Mouse (Mus musculus): ENCODE measurements around the gene Mkks.
A peak's percentile ranks its signal among the peaks of the same experiment; 100 is the strongest.
"Not testable (repeated sequence)": the region's sequence is repeated elsewhere in the genome, so short reads cannot be mapped to it uniquely, and the experiment has no call there.

Mkks gene

DNA sequence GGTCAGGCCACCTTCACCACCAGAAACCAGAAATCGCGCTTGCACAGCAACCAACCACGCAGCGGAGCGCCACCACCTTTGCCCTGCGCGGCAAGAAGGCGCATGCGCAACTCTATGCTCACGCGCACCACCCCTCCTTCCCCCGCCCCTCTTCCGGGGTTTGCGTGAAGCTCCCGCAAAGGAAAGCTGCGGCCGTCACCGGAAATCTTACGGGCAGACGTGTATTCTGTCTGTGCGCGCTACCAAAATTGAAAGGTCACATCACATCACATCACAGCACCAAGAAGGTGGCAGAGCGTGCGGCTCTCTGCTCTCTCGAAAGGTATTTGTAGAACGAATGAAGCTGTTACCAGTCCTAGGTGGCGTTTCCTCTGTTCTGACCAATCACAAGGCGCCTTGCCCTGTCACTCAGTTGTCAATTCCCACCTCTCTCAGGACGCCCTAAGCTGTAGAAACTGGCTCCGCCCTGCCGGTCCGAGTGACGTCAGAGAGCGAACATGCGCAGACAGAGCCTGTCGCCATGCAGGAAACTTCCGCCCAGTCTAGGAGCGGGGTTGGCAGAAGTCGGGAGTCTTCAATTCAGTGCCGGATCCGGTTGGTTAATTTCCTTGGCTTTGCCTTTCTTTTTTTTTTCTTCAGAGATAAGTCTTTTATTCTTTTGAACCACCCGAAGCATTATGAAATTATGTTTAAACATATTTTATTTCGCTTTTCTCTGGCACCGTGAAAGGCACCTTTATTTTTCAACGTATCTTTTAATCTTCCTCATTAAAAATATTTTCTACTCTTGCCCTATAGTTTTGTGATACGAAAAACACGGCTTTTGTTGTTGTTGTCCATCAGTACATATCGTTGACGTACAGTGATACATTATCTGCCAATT lies at the start of gene Mkks, which contains the start of the genes Slx4ip and AL731706.1:
Gene Mkks, minus strand, starts transcription at position 322 of the 883 bp plus-strand sequence.
Gene Slx4ip, plus strand, starts transcription at position 151 of the 883 bp plus-strand sequence.
Gene AL731706.1, minus strand, starts transcription at position 322 of the 883 bp plus-strand sequence.
- peak; percentile 96 for DNase-seq

GRCm38 (mm10) chr2:136938249-136938648 lies 47.1 kb upstream of the Mkks start:
- no peak for DNase-seq

- no peak for DNase-seq
Observed at GRCm38 (mm10) chr2:136936391-136937288, 45.5 kb upstream of the Mkks start.

DNA sequence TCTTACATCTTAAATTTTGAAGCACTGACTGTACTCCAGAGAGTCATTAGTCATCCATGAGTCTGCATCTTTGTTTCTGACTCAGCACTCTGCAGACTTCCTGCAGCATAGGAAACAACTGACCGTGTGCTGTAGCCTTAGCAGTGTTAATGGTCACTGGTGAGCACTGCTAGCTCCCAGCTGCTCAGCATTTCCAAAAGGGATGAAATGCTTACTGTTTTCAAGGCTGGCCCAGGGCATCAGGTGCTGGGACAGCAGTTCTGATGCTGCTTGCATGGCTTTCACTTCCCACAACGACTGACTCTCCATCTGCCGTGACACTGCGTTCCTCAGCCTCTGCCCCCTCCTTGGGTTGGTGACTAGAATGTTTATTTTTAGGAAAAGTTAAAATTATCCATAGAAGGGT lies 29.8 kb upstream of the Mkks start:
- peak; percentile 12 for DNase-seq

DNA sequence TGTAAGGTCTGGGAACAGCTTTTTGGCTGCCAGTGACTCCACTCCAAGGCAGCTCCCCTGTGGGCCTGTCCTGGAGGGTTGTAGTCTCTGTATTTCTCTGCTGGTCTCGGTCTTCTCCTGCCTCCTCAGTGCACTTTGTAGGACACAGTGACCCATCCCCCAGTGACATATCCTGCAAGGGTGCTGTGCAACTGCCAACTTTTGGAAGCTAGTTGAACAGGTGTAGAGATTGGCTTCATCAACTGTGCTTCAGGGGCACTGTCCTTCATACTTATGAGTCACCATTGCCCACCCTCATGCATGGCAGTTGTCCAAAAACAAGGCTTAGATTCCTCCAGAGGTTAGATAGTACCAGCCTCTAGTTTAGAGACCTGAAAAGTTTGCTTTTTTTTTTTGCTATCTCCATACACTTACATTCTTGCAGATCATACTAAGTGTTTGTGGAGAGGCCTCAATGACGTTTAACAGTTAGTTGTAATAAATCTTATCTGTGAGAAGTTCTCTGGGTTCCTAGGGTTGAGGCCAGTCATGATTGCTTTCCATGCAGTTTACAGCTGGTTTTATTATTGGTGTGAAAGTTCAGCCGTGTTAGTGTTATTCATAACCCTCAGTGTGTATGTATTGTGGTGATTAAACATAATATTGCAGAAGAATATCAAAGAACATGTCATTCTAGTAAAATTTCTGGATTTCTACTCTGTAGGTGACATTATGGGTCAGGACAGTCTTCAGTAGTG lies 29.2 kb upstream of the Mkks start:
- DNase-seq, result no peak

GRCm38 (mm10) chr2:136919433-136919832 lies 28.2 kb upstream of the Mkks start:
- DNase-seq, result no peak

DNA sequence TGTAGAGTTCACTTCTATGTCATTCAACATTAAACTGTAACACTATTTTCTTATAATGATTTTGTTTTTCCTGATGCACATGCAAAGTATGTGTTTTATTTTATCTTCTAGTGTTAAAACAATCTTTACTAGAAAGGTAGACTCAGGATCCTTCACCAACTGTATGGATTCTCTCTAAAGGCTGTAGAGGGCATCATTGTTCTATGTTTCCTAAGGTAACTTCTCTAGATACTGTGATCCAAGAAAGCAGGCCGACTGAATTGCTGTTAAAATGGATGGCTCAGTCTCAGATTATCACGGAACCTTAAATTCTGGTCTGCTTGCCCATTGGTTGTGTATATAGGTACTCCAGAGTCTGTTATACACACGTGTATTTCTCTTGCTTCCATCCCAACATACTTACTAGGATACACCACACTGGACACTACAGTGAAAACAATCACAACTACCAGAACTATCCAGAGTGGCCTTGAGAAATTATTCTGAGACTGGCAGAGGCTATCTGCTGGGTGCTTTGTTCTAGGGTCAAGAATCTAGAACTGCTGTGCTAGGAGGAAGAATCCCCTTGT lies 23.2 kb upstream of the Mkks start:
- no peak for DNase-seq

DNA sequence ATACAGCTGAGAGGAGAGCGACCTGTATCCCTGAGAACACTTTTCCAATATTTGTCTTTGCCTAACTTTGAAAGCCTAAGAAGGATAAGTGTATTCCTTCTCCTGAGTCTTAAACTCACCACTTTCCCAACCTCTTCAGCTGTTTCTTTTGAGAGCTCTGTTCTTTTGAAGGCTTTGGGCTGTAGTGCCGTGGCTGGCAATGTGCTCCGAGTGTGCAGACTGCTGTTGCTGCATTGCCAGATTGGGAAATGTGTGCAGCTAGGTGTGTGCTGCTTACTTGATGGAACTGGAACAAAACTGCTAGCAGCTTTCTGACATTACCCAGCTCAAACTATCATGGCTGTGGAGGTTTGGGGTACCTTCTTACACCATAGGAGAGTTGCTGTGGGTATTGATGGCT lies 21.8 kb upstream of the Mkks start:
- no peak for DNase-seq

DNA sequence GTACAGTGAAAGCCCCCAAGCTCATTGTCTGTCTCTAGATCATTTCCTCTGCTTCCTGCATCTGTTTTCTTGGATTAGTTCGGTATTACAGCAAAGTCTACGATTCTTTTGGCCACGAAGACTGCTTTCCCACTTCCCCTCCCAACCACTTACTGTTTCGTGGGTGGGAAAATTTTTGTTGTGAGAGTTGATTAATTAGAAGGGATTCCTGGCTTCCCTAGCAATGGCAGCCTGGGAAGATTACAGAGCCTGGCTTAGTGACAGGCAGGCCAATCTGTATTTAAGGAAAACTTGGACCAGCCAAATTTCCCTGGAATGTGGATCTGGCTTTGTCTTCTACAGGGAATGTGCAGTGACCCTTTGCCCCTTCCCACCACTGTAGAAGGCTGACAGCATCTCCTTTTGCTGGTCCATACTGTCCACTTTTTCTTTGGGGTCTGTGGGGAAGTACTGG lies 20.8 kb upstream of the Mkks start:
- DNase-seq, result no peak

DNA sequence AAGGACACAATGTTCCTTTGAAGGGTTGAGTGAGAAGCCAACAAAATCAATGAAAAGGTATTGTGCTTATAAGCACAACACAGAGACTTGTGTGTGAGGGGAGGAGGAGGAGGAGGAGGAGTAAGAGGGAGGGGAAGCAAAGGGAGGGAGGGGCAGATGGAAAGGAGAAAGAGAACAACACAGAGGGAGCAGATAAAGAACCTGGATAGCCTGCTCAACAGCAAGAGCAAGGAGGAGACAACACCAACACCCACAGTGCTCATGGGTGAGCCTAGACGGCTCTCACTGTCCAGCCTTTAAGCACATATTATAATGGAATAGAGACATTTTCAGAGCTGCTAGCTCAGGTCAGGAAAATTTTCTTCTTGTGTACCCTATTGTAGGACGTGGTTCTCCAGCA lies 18.1 kb upstream of the Mkks start:
- no peak for DNase-seq

- DNase-seq, result no peak
Observed at GRCm38 (mm10) chr2:136908596-136908995, 17.4 kb upstream of the Mkks start.

GRCm38 (mm10) chr2:136896131-136896530 lies 4.9 kb upstream of the Mkks start:
- DNase-seq, result no peak

- no peak for DNase-seq
Observed at GRCm38 (mm10) chr2:136894494-136894893, 3.3 kb upstream of the Mkks start.

- peak; percentile 93 for DNase-seq
Observed at GRCm38 (mm10) chr2:136891951-136892371, 772 bp upstream of the Mkks start.

DNA sequence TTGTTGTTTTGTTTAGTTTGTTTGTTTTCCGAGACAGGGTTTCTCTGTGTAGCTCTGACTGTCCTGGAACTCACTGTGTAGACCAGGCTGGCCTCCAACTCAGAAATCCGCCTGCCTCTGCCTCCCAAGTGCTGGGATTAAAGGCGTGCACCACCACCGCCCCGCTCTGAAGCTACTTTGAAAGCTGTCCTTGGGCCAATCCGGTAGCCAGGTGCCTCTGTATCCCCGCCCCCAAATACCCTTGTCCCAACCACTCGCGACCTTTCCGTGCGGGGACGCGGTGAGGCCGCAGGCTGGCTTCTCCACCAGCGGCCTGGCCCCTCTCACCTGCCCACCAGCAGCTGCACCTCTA lies 497 bp downstream of the Mkks start:
- not testable (repeated sequence) for DNase-seq

GRCm38 (mm10) chr2:136886846-136887245 lies 4.3 kb downstream of the Mkks start:
- DNase-seq, result peak; percentile 52

- DNase-seq, result no peak
Observed at GRCm38 (mm10) chr2:136885579-136885978, 5.6 kb downstream of the Mkks start, which contains the start of gene AL731706.2. TSS of gene AL731706.2 (minus strand) at chr2:136885679.

GRCm38 (mm10) chr2:136854543-136855388 lies 36.4 kb downstream of the Mkks start:
- DNase-seq, result no peak

GRCm38 (mm10) chr2:136850366-136850765 lies 40.8 kb downstream of the Mkks start:
- no peak for DNase-seq

DNA sequence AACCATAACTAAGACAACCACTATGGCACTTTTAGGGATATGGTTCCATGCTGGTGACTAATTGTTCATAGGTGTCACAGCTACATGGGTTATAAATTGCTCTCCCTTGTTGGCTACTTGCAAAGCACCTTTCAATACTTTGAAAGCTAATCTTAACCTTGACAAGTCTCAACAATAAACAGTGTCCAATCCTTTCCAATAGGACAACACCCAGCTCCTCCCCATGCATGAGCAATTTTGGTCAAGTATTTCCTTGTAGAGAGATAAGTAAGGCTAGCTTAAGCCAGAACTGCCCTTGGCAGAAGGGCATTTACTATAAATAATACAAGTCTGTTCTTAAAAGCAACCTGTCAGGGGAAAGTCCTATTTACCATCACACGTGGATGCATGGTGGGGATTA lies 53.2 kb downstream of the Mkks start:
- no peak for DNase-seq

- DNase-seq, result peak; percentile 22
Observed at GRCm38 (mm10) chr2:136835882-136836281, 55.3 kb downstream of the Mkks start.
